Mouse (Mus musculus): ENCODE data around the gene Fdxr. TPM values are rescaled to one million over a fixed set of nuclear protein-coding genes. Genes with fewer than 3 reads are reported as not detected.

Fdxr gene
- polyA plus RNA-seq, 1 experiment from 2014 or later: 11.3 TPM

DNA sequence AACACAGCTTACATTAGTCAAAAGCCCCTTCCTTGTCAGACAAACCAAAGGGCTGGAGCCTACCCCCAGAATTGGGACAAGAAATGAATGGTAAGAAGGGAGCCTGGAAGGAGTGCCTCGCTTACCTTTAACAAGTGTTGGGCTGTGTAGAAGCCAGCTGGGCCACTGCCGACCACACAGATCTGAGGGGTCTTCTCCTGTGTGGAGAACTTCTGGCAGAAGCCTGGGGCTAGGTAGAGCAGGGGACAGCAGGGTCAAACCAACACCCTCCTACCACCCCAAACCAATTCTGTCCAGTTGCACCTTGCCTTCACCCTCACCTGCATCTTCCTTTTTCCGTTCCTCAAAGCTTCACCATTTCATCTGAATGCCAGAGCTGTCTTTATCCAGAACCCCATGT lies 896 bp downstream of the Fdxr start:
- WGBS: 64% methylated on average over 3 of the region's 3 CpGs
- Histone ChIP-seq H3K4me2 (peak overlapping the region; percentile 91), H3K27me3 (replicated peaks) (peaks cover 6% of the 10 kb centered on the region; the same call in 1 of the 2 replicates), H3K9ac (peak overlapping the region; percentile 80; the same call in 1 of the 2 replicates), H3K27ac (ENCODE audit: poor library complexity, severe bottlenecking) (no peak overlapping the region), H3K4me3 (peak overlapping the region; percentile 61), H3K9me3 (replicated peaks) (no peaks in the 10 kb centered on the region), H3K4me1 (replicated peaks) (peaks cover 17% of the 10 kb centered on the region), H3K36me3 (no peaks in the 10 kb centered on the region)
- ATAC-seq (ENCODE audit: insufficient number of reproducible peaks, low FRiP score): no peak

DNA sequence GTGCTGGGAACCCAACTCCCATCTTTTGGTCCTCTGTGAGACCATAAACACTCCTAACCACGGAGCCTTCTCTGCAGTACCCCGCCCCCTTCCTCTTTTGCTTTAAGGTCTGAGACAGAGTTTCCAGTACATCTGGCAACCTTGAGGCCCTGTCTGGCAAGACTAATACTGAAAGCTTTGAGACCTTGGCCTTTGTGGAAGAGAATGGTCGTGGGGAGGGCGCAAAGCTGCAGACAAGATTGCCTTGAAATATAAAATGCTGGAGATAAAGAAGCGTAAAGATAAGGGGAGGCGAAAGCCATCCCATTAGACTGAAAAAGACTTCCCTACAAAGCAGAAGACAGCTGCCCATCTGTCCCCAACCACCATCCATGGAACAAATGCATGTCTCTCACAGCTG lies 1.3 kb downstream of the Fdxr start:
- ATAC-seq (ENCODE audit: insufficient number of reproducible peaks, low FRiP score): no peak
- Histone ChIP-seq H3K36me3 (no peaks in the 10 kb centered on the region), H3K27ac (ENCODE audit: poor library complexity, severe bottlenecking) (no peak overlapping the region), H3K4me1 (replicated peaks) (peaks cover 17% of the 10 kb centered on the region), H3K27me3 (replicated peaks) (peaks cover 6% of the 10 kb centered on the region; the same call in 1 of the 2 replicates), H3K4me2 (peak overlapping the region; percentile 91), H3K9ac (no peak overlapping the region), H3K4me3 (no peak overlapping the region), H3K9me3 (replicated peaks) (no peaks in the 10 kb centered on the region)
- WGBS: 65% methylated on average over 6 of the region's 6 CpGs

- WGBS: 85% methylated on average over 6 of the region's 6 CpGs
Measured at GRCm38 (mm10) chr11:115274771-115275170, 2.1 kb downstream of the Fdxr start.

DNA sequence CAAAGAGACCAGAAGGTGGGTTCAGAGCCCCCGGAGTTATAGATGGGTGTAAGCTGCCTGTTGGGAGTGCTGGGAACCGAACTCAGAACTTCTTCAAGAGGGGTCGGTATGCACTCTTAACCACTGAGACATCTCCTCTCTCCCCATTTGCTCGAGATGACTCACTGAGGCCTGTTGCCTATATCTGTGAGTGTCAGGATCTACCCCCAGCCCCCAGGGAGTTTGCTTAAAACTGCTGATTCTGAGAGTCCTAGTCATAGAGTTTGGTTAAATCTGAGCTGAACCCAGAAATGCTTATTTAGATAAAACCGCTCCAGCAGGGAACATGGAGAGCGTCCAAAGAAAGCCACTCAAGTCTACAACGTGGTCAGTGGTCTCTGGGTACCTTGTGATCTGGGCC lies 2.7 kb downstream of the Fdxr start:
- Histone ChIP-seq H3K4me3 (no peak overlapping the region), H3K9ac (no peak overlapping the region), H3K27ac (ENCODE audit: poor library complexity, severe bottlenecking) (no peak overlapping the region), H3K4me2 (no peak overlapping the region), H3K36me3 (peaks cover 5% of the 10 kb centered on the region), H3K27me3 (replicated peaks) (peaks cover 14% of the 10 kb centered on the region), H3K9me3 (replicated peaks) (no peaks in the 10 kb centered on the region), H3K4me1 (replicated peaks) (peaks cover 20% of the 10 kb centered on the region)
- WGBS: 77% methylated on average over 7 of the region's 7 CpGs
- no peak for ATAC-seq (ENCODE audit: insufficient number of reproducible peaks, low FRiP score)

More at GRCm38 (mm10) chr11:115274771-115275170, 2.1 kb downstream of the Fdxr start:
- Histone ChIP-seq H3K36me3 (no peaks in the 10 kb centered on the region), H3K4me1 (replicated peaks) (peaks cover 20% of the 10 kb centered on the region), H3K27ac (ENCODE audit: poor library complexity, severe bottlenecking) (no peak overlapping the region), H3K9me3 (replicated peaks) (no peaks in the 10 kb centered on the region), H3K9ac (no peak overlapping the region), H3K4me2 (no peak overlapping the region), H3K4me3 (no peak overlapping the region), H3K27me3 (replicated peaks) (peaks cover 9% of the 10 kb centered on the region)
- ATAC-seq (ENCODE audit: insufficient number of reproducible peaks, low FRiP score): no peak

DNA sequence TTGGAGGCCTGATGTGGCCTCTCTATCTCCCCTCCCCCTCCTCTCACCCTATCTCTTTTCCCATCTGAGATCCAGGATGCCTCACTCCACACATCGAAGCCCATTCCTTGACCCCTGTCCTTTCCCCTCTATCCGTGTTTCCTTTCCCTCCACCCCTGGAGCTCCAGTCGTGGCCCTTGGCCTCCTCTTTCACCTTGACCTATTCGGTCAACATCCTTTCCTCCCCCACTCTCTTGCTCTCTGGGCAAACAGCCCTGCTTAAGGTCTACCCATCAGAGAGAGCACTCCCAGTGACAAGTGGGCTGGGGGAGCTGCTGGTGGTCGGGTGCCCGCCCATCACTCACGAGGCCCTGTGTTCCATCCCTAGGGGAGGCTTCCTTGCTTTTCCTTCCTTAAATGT lies 3.1 kb downstream of the Fdxr start:
- no peak overlapping the region for H3K27ac ChIP-seq (ENCODE audit: poor library complexity, severe bottlenecking)
- ATAC-seq (ENCODE audit: insufficient number of reproducible peaks, low FRiP score): no peak
- H3K9me3 ChIP-seq (replicated peaks): no peaks in the 10 kb centered on the region
- H3K27me3 ChIP-seq (replicated peaks): peaks cover 19% of the 10 kb centered on the region
- 64% methylated on average over 7 of the region's 7 CpGs for WGBS
- no peak overlapping the region for H3K4me3 ChIP-seq
- H3K9ac ChIP-seq: no peak overlapping the region
- peaks cover 9% of the 10 kb centered on the region for H3K36me3 ChIP-seq
- H3K4me1 ChIP-seq (replicated peaks): peaks cover 20% of the 10 kb centered on the region
- no peak overlapping the region for H3K4me2 ChIP-seq

DNA sequence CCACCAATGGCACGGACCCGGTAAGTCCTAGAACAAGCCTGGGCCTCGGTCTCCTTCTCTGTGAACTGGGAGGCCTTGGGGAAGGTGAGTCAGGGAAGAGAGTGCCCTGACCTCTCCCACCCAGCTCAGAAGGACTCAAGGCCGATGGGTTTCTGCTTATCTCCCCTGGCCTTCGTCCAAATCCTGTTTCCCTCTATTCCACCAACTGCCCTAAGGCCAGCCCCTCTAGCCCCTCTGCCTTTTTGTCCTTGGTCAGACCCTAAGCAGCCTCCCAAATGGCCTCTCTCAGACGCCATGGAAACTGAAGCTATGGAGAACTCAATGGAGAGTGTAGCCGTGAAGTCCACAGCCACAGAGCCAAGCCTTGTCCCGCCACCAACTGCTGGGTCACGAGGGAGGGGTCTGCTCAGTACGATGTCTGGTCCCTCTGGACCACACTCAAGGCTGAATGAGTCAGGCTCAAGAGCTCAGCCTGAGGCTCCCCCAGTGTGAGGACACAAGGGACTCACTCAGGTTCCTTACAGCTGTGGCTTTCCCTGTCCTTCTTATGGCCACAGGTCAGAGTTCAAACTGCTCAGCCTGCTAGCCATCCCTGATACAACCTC lies 3.9 kb downstream of the Fdxr start:
- H3K4me1 ChIP-seq (replicated peaks): peaks cover 18% of the 10 kb centered on the region
- no peak overlapping the region for H3K4me3 ChIP-seq
- H3K27ac ChIP-seq (ENCODE audit: poor library complexity, severe bottlenecking): no peak overlapping the region
- no peak overlapping the region for H3K9ac ChIP-seq
- no peaks in the 10 kb centered on the region for H3K9me3 ChIP-seq (replicated peaks)
- no peak overlapping the region for H3K4me2 ChIP-seq
- WGBS: 64% methylated on average over 10 of the region's 10 CpGs
- peaks cover 26% of the 10 kb centered on the region for H3K27me3 ChIP-seq (replicated peaks)
- H3K36me3 ChIP-seq: peaks cover 13% of the 10 kb centered on the region
- ATAC-seq (ENCODE audit: insufficient number of reproducible peaks, low FRiP score): no peak

- H3K4me3 ChIP-seq: no peak overlapping the region
- H3K4me2 ChIP-seq: no peak overlapping the region
- no peaks in the 10 kb centered on the region for H3K9me3 ChIP-seq (replicated peaks)
- H3K4me1 ChIP-seq (replicated peaks): peaks cover 22% of the 10 kb centered on the region
- no peak overlapping the region for H3K9ac ChIP-seq
- no peak for ATAC-seq (ENCODE audit: insufficient number of reproducible peaks, low FRiP score)
- WGBS: 67% methylated on average over 10 of the region's 10 CpGs
- H3K27me3 ChIP-seq (replicated peaks): peaks cover 41% of the 10 kb centered on the region
- H3K27ac ChIP-seq (ENCODE audit: poor library complexity, severe bottlenecking): no peak overlapping the region
- peaks cover 13% of the 10 kb centered on the region for H3K36me3 ChIP-seq
Measured at GRCm38 (mm10) chr11:115271481-115271880, 5.4 kb downstream of the Fdxr start.

DNA sequence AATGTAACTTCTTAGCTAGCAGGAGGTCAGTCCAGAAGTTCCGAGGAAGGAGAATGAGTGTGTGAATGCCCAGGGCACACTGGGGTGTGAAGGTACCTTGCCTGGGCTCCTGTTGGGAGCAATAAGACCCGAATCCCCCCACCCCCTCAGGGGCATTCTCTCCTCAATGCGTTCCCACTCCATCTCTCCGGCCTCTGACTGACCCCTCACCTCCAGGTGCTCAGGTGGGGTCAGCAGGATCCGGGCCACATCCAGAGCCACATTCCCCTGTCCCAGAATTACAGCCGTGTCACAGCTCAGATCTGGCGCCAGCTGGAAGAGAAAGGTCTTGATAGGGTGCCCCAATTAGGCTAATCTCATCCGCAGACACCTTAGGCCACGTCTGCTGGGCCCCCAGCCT lies 5.8 kb downstream of the Fdxr start:
- Histone ChIP-seq H3K27me3 (replicated peaks) (peaks cover 46% of the 10 kb centered on the region), H3K4me1 (replicated peaks) (peaks cover 23% of the 10 kb centered on the region), H3K4me3 (no peak overlapping the region), H3K4me2 (no peak overlapping the region), H3K27ac (ENCODE audit: poor library complexity, severe bottlenecking) (no peak overlapping the region), H3K9ac (no peak overlapping the region), H3K36me3 (peaks cover 13% of the 10 kb centered on the region), H3K9me3 (replicated peaks) (no peaks in the 10 kb centered on the region)
- ATAC-seq (ENCODE audit: insufficient number of reproducible peaks, low FRiP score): no peak
- 73% methylated on average over 9 of the region's 9 CpGs for WGBS

- peaks cover 13% of the 10 kb centered on the region for H3K36me3 ChIP-seq
- H3K9ac ChIP-seq: no peak overlapping the region
- peak; percentile 19; the same call in 1 of the 2 replicates for ATAC-seq (ENCODE audit: insufficient number of reproducible peaks, low FRiP score)
- H3K27ac ChIP-seq (ENCODE audit: poor library complexity, severe bottlenecking): no peak overlapping the region
- peaks cover 23% of the 10 kb centered on the region for H3K4me1 ChIP-seq (replicated peaks)
- peaks cover 53% of the 10 kb centered on the region for H3K27me3 ChIP-seq (replicated peaks)
- no peak overlapping the region for H3K4me2 ChIP-seq
- H3K4me3 ChIP-seq: no peak overlapping the region
- 26% methylated on average over 19 of the region's 19 CpGs for WGBS
- no peaks in the 10 kb centered on the region for H3K9me3 ChIP-seq (replicated peaks)
Measured at GRCm38 (mm10) chr11:115270148-115270861, 6.5 kb downstream of the Fdxr start.

- Histone ChIP-seq H3K4me2 (no peak overlapping the region), H3K27ac (ENCODE audit: poor library complexity, severe bottlenecking) (no peak overlapping the region), H3K4me1 (replicated peaks) (peaks cover 27% of the 10 kb centered on the region), H3K4me3 (no peak overlapping the region), H3K9ac (no peak overlapping the region), H3K36me3 (peaks cover 13% of the 10 kb centered on the region), H3K9me3 (replicated peaks) (no peaks in the 10 kb centered on the region), H3K27me3 (replicated peaks) (peaks cover 61% of the 10 kb centered on the region)
- 90% methylated on average over 27 of the region's 27 CpGs for WGBS
- ATAC-seq (ENCODE audit: insufficient number of reproducible peaks, low FRiP score): no peak
Measured at GRCm38 (mm10) chr11:115269330-115270066, 7.4 kb downstream of the Fdxr start.

GRCm38 (mm10) chr11:115267958-115268357 lies 8.9 kb downstream of the Fdxr start:
- WGBS: 72% methylated on average over 11 of the region's 11 CpGs
- H3K4me2 ChIP-seq: no peak overlapping the region
- H3K4me1 ChIP-seq (replicated peaks): peaks cover 27% of the 10 kb centered on the region
- no peak overlapping the region for H3K27ac ChIP-seq (ENCODE audit: poor library complexity, severe bottlenecking)
- H3K27me3 ChIP-seq (replicated peaks): peaks cover 77% of the 10 kb centered on the region
- H3K9ac ChIP-seq: no peak overlapping the region
- no peak for ATAC-seq (ENCODE audit: insufficient number of reproducible peaks, low FRiP score)
- H3K9me3 ChIP-seq (replicated peaks): no peaks in the 10 kb centered on the region
- no peak overlapping the region for H3K4me3 ChIP-seq
- peaks cover 13% of the 10 kb centered on the region for H3K36me3 ChIP-seq

Data from heart, embryonic 12.5 days (tissue).